Mouse (Mus musculus) spleen, adult 10 weeks (tissue): ENCODE data around the gene Tas2r138. TPM values are rescaled to one million over a fixed set of nuclear protein-coding genes. Genes with fewer than 3 reads are reported as not detected.

ENCODE experiments used
- polyA plus RNA-seq: library from polyadenylated mRNA; stranded (reverse); fragments of 350-450 nt; fragmentation: Illumina TruSeq; extraction: RNeasy Lipid Tissue Mini Kit (QIAGEN cat#74804); gene quantifications from one replicate; pipeline ENCODE4 v1.2.3, GENCODE M21; 2015; ENCODE audit warnings: low replicate concordance; ENCODE audit not compliant: insufficient read depth

Gene Tas2r138
- polyA plus RNA-seq, result not detected

DNA sequence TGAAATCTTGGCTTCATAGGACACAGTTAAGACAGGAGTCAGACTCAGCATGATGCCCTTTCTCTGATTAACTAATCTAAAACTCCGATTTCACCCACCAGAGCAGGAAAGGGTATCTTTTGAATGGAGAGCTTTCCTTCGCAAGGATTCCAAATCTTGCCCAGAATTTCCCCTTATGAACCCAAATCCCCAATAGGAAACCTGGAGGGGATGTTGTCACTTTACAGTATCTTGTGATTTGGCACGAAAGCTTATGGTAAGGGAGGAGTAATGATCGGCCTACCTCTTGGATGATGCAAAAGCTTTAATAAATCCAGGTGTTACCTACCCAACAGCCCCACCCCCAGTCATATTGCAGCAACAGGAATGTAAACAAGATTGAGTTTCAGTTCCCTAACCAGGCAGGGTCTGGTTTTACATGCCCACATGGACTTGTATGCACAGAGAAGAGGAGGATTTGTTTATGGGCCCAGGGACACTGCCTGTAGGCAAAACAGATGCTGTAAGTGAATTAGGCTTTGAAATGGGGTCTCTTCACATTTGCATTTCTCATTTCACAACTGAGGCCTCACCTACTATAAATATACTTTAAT lies at the start of gene Tas2r138:
TSS of gene Tas2r138 (minus strand) at position 51 of the 593 bp plus-strand sequence.

DNA sequence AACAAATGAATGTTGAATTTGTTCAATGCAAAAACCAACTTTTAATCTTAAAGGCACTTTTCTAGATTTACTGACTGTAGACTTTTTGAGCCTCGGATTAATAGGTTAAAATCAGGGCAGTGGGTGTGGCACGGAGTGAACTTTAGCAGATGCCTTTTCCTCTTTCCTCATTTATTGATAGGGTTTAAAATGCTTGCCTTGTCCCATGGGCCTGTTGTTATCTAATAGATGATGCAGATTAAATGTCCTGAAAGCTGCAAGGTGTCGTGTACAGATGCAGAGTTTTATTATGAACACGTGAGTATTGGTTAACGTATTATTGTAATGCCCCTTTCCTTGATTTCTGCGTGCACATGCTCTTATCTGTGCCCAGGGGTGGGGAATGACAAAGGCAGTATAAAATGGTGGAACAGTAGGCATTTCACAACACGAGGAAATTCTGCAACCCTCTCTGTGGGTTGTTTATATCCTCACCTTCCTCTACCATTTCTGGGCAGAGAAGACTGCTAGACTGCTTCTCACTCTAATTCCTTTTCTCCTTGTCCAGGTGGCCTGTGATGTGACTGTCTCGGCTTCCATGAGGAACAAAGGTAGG lies 15.4 kb upstream of the Tas2r138 start, which contains the start of gene Mgam:
TSS of gene Mgam (plus strand) at position 426 of the 595 bp plus-strand sequence.

DNA sequence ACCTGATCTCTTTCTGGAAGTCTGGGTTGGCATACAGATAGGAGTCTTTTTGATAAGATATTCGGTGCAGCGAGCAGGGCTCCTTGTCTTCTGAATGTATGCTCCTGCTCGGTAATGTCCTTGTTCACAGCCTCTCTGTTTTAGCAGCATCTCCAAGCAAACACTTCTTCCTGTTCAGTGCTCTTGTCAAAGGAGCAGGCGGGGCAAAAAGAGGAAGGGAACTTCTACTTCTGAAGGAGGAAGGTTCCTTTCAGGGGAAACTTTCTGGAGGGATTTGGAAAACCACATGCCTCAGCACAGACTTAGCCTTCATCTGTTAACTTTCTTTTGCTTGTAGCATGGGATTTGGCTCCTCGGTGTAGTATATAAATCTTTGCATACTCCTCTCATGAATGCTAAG lies 27.5 kb downstream of the Tas2r138 start, which contains the start of gene Clec5a:
TSS of gene Clec5a (minus strand) at position 177 of the 400 bp plus-strand sequence.

DNA sequence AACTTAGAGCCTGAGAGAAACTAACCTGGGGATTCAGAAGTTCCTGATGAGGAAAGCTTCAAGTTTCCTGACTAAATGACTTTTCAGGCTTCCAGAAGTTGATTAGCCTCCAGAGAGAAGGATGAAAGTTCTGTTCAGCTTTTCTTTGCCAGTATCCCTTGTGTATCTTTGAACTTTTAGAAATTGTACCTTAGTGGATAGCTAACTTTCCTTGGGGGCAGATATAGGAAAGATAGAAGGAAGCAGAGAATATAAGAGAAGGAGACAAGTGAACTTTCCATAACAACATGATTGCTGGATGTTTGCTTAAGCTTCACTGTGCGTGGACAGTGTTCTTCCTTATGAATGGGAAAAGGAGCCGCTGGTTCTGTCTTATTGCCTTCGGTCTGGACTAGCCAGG lies 43.9 kb downstream of the Tas2r138 start, which contains the start of gene Olfr460:
TSS of gene Olfr460 (plus strand) at position 301 of the 400 bp plus-strand sequence.

Other genes with a start within 250 kb of the Tas2r138 start
- gene E330009J07Rik, start 177.2 kb downstream of the Tas2r138 start, polyA plus RNA-seq, result 16.9 TPM
- not detected for gene Wee2, start 174.2 kb downstream of the Tas2r138 start, polyA plus RNA-seq
- 128 TPM for gene Ssbp1, start 142.0 kb downstream of the Tas2r138 start, polyA plus RNA-seq
- not detected for gene Tas2r137, start 122.1 kb downstream of the Tas2r138 start, polyA plus RNA-seq
- gene Tas2r108, start 119.8 kb downstream of the Tas2r138 start, polyA plus RNA-seq, result not detected
- not detected for gene Prss37, start 93.8 kb downstream of the Tas2r138 start, polyA plus RNA-seq
- gene Olfr461, start 58.3 kb downstream of the Tas2r138 start, polyA plus RNA-seq, result not detected
- gene Olfr460, start 43.8 kb downstream of the Tas2r138 start, polyA plus RNA-seq, result not detected
- 9.4 TPM for gene Clec5a, start 27.5 kb downstream of the Tas2r138 start, polyA plus RNA-seq
- gene Mgam, start 15.5 kb upstream of the Tas2r138 start, polyA plus RNA-seq, result 0.29 TPM